Mouse (Mus musculus) liver, embryonic 11.5 days (tissue): ENCODE measurements around the gene Adm2. TPM values are rescaled to one million over a fixed set of nuclear protein-coding genes. Genes with fewer than 3 reads are reported as not detected.
A peak's percentile ranks its signal among the peaks of the same experiment; 100 is the strongest.

Source experiments
- ATAC-seq: fragments of 200-750 bp; cut with Nextera tagmentation; replicated peaks from 2 replicates; pipeline ENCODE4 v1.8.0; 2017; ENCODE audit warnings: moderate number of reproducible peaks, mild to moderate bottlenecking, moderate TSS enrichment, moderate library complexity; ENCODE audit not compliant: low FRiP score
- DNase-seq: peaks from one replicate; pipeline ENCODE4 v3.0.0-alpha.2; 2017; ENCODE audit warnings: low spot score
- H3K27ac ChIP-seq: fragments of 300-500 bp; sonication (generic); 2 replicates; pipeline ENCODE4 v1.5.1; 2014; ENCODE audit warnings: mild to moderate bottlenecking, low read depth, low read length, control low read depth
- H3K27me3 ChIP-seq: fragments of 300-500 bp; sonication (generic); replicated peaks from 2 replicates; pipeline ENCODE4 v1.6.1; 2014; ENCODE audit warnings: low read length, mixed read lengths; ENCODE audit not compliant: control insufficient read depth, insufficient read depth
- H3K36me3 ChIP-seq: fragments of 300-500 bp; sonication (generic); 2 replicates; pipeline ENCODE4 v1.6.1; 2014; ENCODE audit warnings: mild to moderate bottlenecking, low read length, moderate library complexity, mixed read lengths; ENCODE audit not compliant: control insufficient read depth, insufficient read depth
- H3K4me1 ChIP-seq: fragments of 300-500 bp; sonication (generic); replicated peaks from 2 replicates; pipeline ENCODE4 v1.6.1; 2014; ENCODE audit warnings: low read length, mixed read lengths; ENCODE audit not compliant: control insufficient read depth, insufficient read depth
- H3K4me2 ChIP-seq: fragments of 300-500 bp; sonication (generic); 2 replicates; pipeline ENCODE4 v1.6.1; 2014; ENCODE audit warnings: mild to moderate bottlenecking, control low read depth, moderate library complexity
- H3K4me3 ChIP-seq: fragments of 300-500 bp; sonication (generic); 2 replicates; pipeline ENCODE4 v1.5.1; 2014; ENCODE audit warnings: low read depth, low read length, control low read depth
- H3K9ac ChIP-seq: fragments of 300-500 bp; sonication (generic); 2 replicates; pipeline ENCODE4 v1.6.1; 2014; ENCODE audit warnings: low read depth, low read length, control low read depth
- H3K9me3 ChIP-seq: fragments of 300-500 bp; sonication (generic); 2 replicates; pipeline ENCODE4 v1.6.1; 2016; ENCODE audit warnings: low read length, inconsistent platforms, mixed read lengths; ENCODE audit not compliant: control insufficient read depth
- WGBS: fragments of 180-500 bp; shearing (Covaris S2); extraction: QIAGEN DNeasy Blood & Tissue Kit; methylation state at CpG from one replicate; pipeline ENCODE4 v1.1.7; 2014; 5-methylcytosine and 5-hydroxymethylcytosine counted together
- microRNA-seq: library from miRNA; unstranded; fragments of <30 nt; microRNA quantifications from one replicate; pipeline ENCODE4, GENCODE M21; 2017; ENCODE audit warnings: borderline number of aligned reads
- polyA plus RNA-seq: library from polyadenylated mRNA; unstranded; fragments of >200 nt; fragmentation: Nextera tagmentation; extraction: Ambion mirVana; gene quantifications from 2 replicates; pipeline ENCODE4 v1.2.1, GENCODE M21; 2014

The Adm2 gene
- polyA plus RNA-seq, 1 experiment from 2014 or later: 7.0 TPM

DNA sequence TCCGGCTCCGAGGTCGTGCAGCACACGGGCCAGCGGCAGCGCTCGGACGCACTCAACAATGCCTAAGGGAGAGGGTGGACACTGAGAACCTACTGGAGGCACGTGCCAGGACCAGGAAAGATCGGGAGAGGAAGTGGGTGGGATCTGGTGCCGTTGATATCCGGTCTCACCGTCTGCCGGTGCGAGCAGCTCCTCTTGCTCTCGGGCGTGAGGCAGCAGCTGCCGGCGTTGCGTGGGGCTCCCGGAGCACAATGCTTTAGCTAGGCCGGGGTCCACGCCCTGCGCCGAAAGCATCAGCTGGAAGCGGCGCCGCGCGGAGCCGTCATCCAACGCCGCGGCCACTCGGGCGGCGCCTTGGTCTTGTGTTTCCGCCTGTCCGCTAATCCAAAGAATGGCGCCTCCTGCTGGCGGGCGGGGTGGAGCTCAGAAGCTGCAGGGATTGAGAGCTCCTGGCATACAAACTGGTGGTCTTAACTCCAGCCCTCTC is 51.3 kb downstream of the Adm2 start, which contains the start of gene Sco2:
Sco2 (minus strand) TSS at position 85 of the 487 bp plus-strand sequence.
- H3K4me1 ChIP-seq: peaks cover 19% of the 10 kb centered on the region
- under 1% methylated on average over 42 of the region's 42 CpGs for WGBS

More for the DNA sequence above, 51.3 kb downstream of the Adm2 start, which contains the start of gene Sco2:
- Histone ChIP-seq H3K36me3 (peaks cover 31% of the 10 kb centered on the region), H3K4me2 (peak within 1 kb of the TSS; percentile 64), H3K9me3 (no peaks in the 10 kb centered on the region), H3K4me3 (peak within 1 kb of the TSS; percentile 64), H3K27ac (peak within 1 kb of the TSS; percentile 89), H3K27me3 (peaks cover 28% of the 10 kb centered on the region), H3K9ac (peak within 1 kb of the TSS; percentile 78)
- DNase-seq (peak; percentile 97), ATAC-seq (peak; percentile 76)

Small RNA genes lying within 50 kb of the gene (microRNA-seq; reads per million reads assigned to microRNA genes)
- gene Mir6959: 3.2 reads per million

Other genes starting within 250 kb of the Adm2 start
- gene Trabd, start 247.6 kb upstream of the Adm2 start, polyA plus RNA-seq: 33.5 and 34.8 TPM in 2 replicates
- gene Selenoo, start 233.6 kb upstream of the Adm2 start, polyA plus RNA-seq: 12.6 and 16.3 TPM in 2 replicates
- 18.4 and 21.8 TPM in 2 replicates for gene Tubgcp6, start 199.6 kb upstream of the Adm2 start, polyA plus RNA-seq
- gene Hdac10, start 194.0 kb upstream of the Adm2 start, polyA plus RNA-seq: 21.1 and 22.7 TPM in 2 replicates
- gene Mapk12, start 182.0 kb upstream of the Adm2 start, polyA plus RNA-seq: 3.8 and 4.8 TPM in 2 replicates
- 3.3 and 4.4 TPM in 2 replicates for gene Mapk11, start 173.1 kb upstream of the Adm2 start, polyA plus RNA-seq
- 70.5 and 78.3 TPM in 2 replicates for gene Plxnb2, start 141.9 kb upstream of the Adm2 start, polyA plus RNA-seq
- gene Dennd6b, start 126.2 kb upstream of the Adm2 start, polyA plus RNA-seq: 9.5 and 10.5 TPM in 2 replicates
- 25.0 and 31.6 TPM in 2 replicates for gene Ppp6r2, start 111.2 kb upstream of the Adm2 start, polyA plus RNA-seq
- 51.4 and 52.2 TPM in 2 replicates for gene Sbf1, start 7.4 kb upstream of the Adm2 start, polyA plus RNA-seq
- gene Miox, start 11.7 kb downstream of the Adm2 start, polyA plus RNA-seq: 2.0 and 2.7 TPM in 2 replicates
- 44.1 and 46.0 TPM in 2 replicates for gene Lmf2, start 32.9 kb downstream of the Adm2 start, polyA plus RNA-seq
- gene Ncaph2, start 33.0 kb downstream of the Adm2 start, polyA plus RNA-seq: 163 TPM in 2 replicates
- gene Sco2, start 51.1 kb downstream of the Adm2 start, polyA plus RNA-seq: 8.1 and 9.7 TPM in 2 replicates
- gene Tymp, start 54.3 kb downstream of the Adm2 start, polyA plus RNA-seq: 1.5 and 1.8 TPM in 2 replicates
- 0.43 and 0.71 TPM in 2 replicates for gene Odf3b, start 56.6 kb downstream of the Adm2 start, polyA plus RNA-seq
- gene Klhdc7b, start 62.2 kb downstream of the Adm2 start, polyA plus RNA-seq: not detected in 2 replicates
- not detected in 2 replicates for gene Syce3, start 87.8 kb downstream of the Adm2 start, polyA plus RNA-seq
- 3.5 and 3.9 TPM in 2 replicates for gene Cpt1b, start 103.1 kb downstream of the Adm2 start, polyA plus RNA-seq
- gene C730034F03Rik, start 106.9 kb downstream of the Adm2 start, polyA plus RNA-seq: 2.0 and 2.8 TPM in 2 replicates
- gene Gm44502, start 107.0 kb downstream of the Adm2 start, polyA plus RNA-seq: not detected in 2 replicates
- 43.5 and 47.5 TPM in 2 replicates for gene Chkb, start 107.2 kb downstream of the Adm2 start, polyA plus RNA-seq
- gene Mapk8ip2, start 131.2 kb downstream of the Adm2 start, polyA plus RNA-seq: 0.26 and 0.36 TPM in 2 replicates
- gene Arsa, start 154.7 kb downstream of the Adm2 start, polyA plus RNA-seq: 8.6 and 9.0 TPM in 2 replicates
- 1.1 and 1.7 TPM in 2 replicates for gene Shank3, start 176.9 kb downstream of the Adm2 start, polyA plus RNA-seq
- gene Acr, start 245.6 kb downstream of the Adm2 start, polyA plus RNA-seq: 0.11 TPM in 1 of 2 replicates, not detected in the other